Mouse (Mus musculus): ENCODE results near the gene Styxl1. TPM values are rescaled to one million over a fixed set of nuclear protein-coding genes. Genes with fewer than 3 reads are reported as not detected.
A peak's percentile ranks its signal among the peaks of the same experiment; 100 is the strongest.

The Styxl1 gene
- total and polyA plus RNA-seq, 3 experiments, result 0.17 TPM; not detected in 2

GRCm38 (mm10) chr5:135709716-135710115 is 68.5 kb downstream of the Styxl1 start:
- no peak for DNase-seq (ENCODE audit: low read depth, low spot score)
- no peak overlapping the region for H3K9ac ChIP-seq (ENCODE audit: control insufficient read depth, low read depth, low read length, poor library complexity, severe bottlenecking)

GRCm38 (mm10) chr5:135707855-135708254 is 70.3 kb downstream of the Styxl1 start:
- peak overlapping the region; percentile 36 for H3K27ac ChIP-seq (ENCODE audit: control insufficient read depth, low read depth, low read length)
- DNase-seq (ENCODE audit: low read depth, low spot score), result peak; percentile 81
- no peaks in the 10 kb centered on the region for H3K27me3 ChIP-seq (ENCODE audit: control insufficient read depth in 1 of 2, insufficient read depth in 2 of 2, low read length in 2 of 2)

More at GRCm38 (mm10) chr5:135709716-135710115, 68.5 kb downstream of the Styxl1 start:
- H3K27me3 ChIP-seq (ENCODE audit: control insufficient read depth in 1 of 2, insufficient read depth in 2 of 2, low read length in 2 of 2), result no peaks in the 10 kb centered on the region
- H3K4me1 ChIP-seq (ENCODE audit: control insufficient read depth in 1 of 2, insufficient read depth in 2 of 2, low read length in 2 of 2), result peaks cover 25 to 55% of the 10 kb centered on the region in 2 experiments
- no peak for TF ChIP-seq USF2 (IDR thresholded peaks at IDR 0.05; ENCODE audit: borderline replicate concordance in 1 of 2, insufficient read depth in 1 of 2, low read depth in 1 of 2, low read length in 2 of 2)
- no peak for TF ChIP-seq MYB (IDR thresholded peaks at IDR 0.05; ENCODE audit: low read depth, low read length)
- TF ChIP-seq E2F4 (IDR thresholded peaks at IDR 0.05; ENCODE audit: borderline replicate concordance, low read depth, low read length), result no peak
- no peak for TF ChIP-seq RCOR1 (IDR thresholded peaks at IDR 0.05; ENCODE audit: low read depth, low read length)
- no peak for TF ChIP-seq CTCF (IDR thresholded peaks at IDR 0.05 in 2 of 3, conservative IDR thresholded peaks at IDR 0.05 in 1 of 3; ENCODE audit: control insufficient read depth in 1 of 3, insufficient read depth in 1 of 3, low read depth in 2 of 3, low read length in 3 of 3, poor library complexity in 1 of 3, severe bottlenecking in 1 of 3)
- no peak for TF ChIP-seq USF1 (IDR thresholded peaks at IDR 0.05; ENCODE audit: low read depth, low read length)
- TF ChIP-seq EP300 (IDR thresholded peaks at IDR 0.05; ENCODE audit: low read depth in 1 of 2, low read length in 2 of 2), result no peak
- TF ChIP-seq MAX (IDR thresholded peaks at IDR 0.05; ENCODE audit: low read length), result no peak
- TF ChIP-seq SMC3 (IDR thresholded peaks at IDR 0.05; ENCODE audit: low read depth, low read length), result no peak
- no peak for TF ChIP-seq CHD2 (IDR thresholded peaks at IDR 0.05; ENCODE audit: low read length)
- no peak for TF ChIP-seq TBP (IDR thresholded peaks at IDR 0.05; ENCODE audit: low read depth, low read length)
- TF ChIP-seq ELF1 (IDR thresholded peaks at IDR 0.05; ENCODE audit: low read depth, low read length), result no peak
- TF ChIP-seq GABPA (IDR thresholded peaks at IDR 0.05; ENCODE audit: low read depth, low read length), result no peak
- TF ChIP-seq GATA1 (IDR thresholded peaks at IDR 0.05; ENCODE audit: low read depth, low read length), result no peak
- no peak for TF ChIP-seq SIN3A (IDR thresholded peaks at IDR 0.05; ENCODE audit: low read length)
- no peak overlapping the region for H3K4me3 ChIP-seq (ENCODE audit: control insufficient read depth in 1 of 2, insufficient read depth in 1 of 2, low read depth in 2 of 2, low read length in 2 of 2)
- no peaks in the 10 kb centered on the region for H3K9me3 ChIP-seq (replicated peaks; ENCODE audit: insufficient read depth, low read length)
- H3K27ac ChIP-seq (ENCODE audit: control insufficient read depth, low read depth, low read length), result no peak overlapping the region
- H3K79me2 ChIP-seq (ENCODE audit: control insufficient read depth, insufficient read depth, low read length, poor library complexity), result peaks cover 3% of the 10 kb centered on the region; the same call in 1 of the 2 replicates
- H3K36me3 ChIP-seq (ENCODE audit: control insufficient read depth in 1 of 2, insufficient read depth in 2 of 2, low read length in 2 of 2), result peaks cover 0 to 51% of the 10 kb centered on the region in 2 experiments; a peak in 2 of 4 replicates

More at GRCm38 (mm10) chr5:135707855-135708254, 70.3 kb downstream of the Styxl1 start:
- Histone ChIP-seq H3K4me1 (ENCODE audit: control insufficient read depth in 1 of 2, insufficient read depth in 2 of 2, low read length in 2 of 2) (peaks cover 17 to 44% of the 10 kb centered on the region in 2 experiments), H3K79me2 (ENCODE audit: control insufficient read depth, insufficient read depth, low read length, poor library complexity) (no peaks in the 10 kb centered on the region; the same call in 1 of the 2 replicates), H3K36me3 (ENCODE audit: control insufficient read depth in 1 of 2, insufficient read depth in 2 of 2, low read length in 2 of 2) (peaks cover 0 to 36% of the 10 kb centered on the region in 2 experiments; a peak in 2 of 4 replicates), H3K4me3 (ENCODE audit: control insufficient read depth in 1 of 2, insufficient read depth in 1 of 2, low read depth in 2 of 2, low read length in 2 of 2) (no peak overlapping the region), H3K9me3 (replicated peaks; ENCODE audit: insufficient read depth, low read length) (no peaks in the 10 kb centered on the region), H3K9ac (ENCODE audit: control insufficient read depth, low read depth, low read length, poor library complexity, severe bottlenecking) (peak overlapping the region; percentile 8; the same call in 1 of the 2 replicates)
- TF ChIP-seq ETS1 (IDR thresholded peaks at IDR 0.05; ENCODE audit: low read depth, low read length), result peak; percentile 46; the same call in 1 of the 2 replicates
- TF ChIP-seq MYC (IDR thresholded peaks at IDR 0.05; ENCODE audit: low read depth, low read length), result peak; percentile 93
- peak; percentile 62 for TF ChIP-seq USF1 (IDR thresholded peaks at IDR 0.05; ENCODE audit: low read depth, low read length)
- TF ChIP-seq NELFE (IDR thresholded peaks at IDR 0.05; ENCODE audit: low read depth, low read length), result no peak
- TF ChIP-seq UBTF (IDR thresholded peaks at IDR 0.05; ENCODE audit: borderline replicate concordance, insufficient read depth, low read depth, low read length), result no peak
- TF ChIP-seq MXI1 (IDR thresholded peaks at IDR 0.05; ENCODE audit: low read depth, low read length), result peak; percentile 92
- peak; percentile 92 for TF ChIP-seq MAX (IDR thresholded peaks at IDR 0.05; ENCODE audit: low read length)
- TF ChIP-seq POLR2A (IDR thresholded peaks at IDR 0.05; ENCODE audit: control insufficient read depth in 1 of 2, insufficient read depth in 1 of 2, low read depth in 1 of 2, low read length in 2 of 2, poor library complexity in 1 of 2), result peak in 1 of 2 experiments; percentile 33; a peak in 1 of 4 replicates
- TF ChIP-seq EP300 (IDR thresholded peaks at IDR 0.05; ENCODE audit: low read depth in 1 of 2, low read length in 2 of 2), result peak in 1 of 2 experiments; percentile 10; a peak in 1 of 4 replicates
- no peak for TF ChIP-seq JUND (IDR thresholded peaks at IDR 0.05; ENCODE audit: low read depth, low read length)

All from MEL (cell line).